Mouse (Mus musculus): ENCODE data around the gene Olfr749. TPM values are rescaled to one million over a fixed set of nuclear protein-coding genes. Genes with fewer than 3 reads are reported as not detected.

Olfr749 gene
- polyA plus RNA-seq, 1 experiment from 2014 or later: not detected

GRCm38 (mm10) chr14:50707073-50707472 is 37.8 kb downstream of the Olfr749 start, which contains the start of gene Olfr748:
Olfr748 (plus strand) TSS chr14:50707373.
- ATAC-seq: no peak
- WGBS: 63% methylated on average over 1 of the region's 1 CpGs
- Histone ChIP-seq H3K27ac (no peak within 1 kb of the TSS), H3K9me3 (replicated peaks) (no peaks in the 10 kb centered on the region), H3K4me3 (no peak within 1 kb of the TSS), H3K9ac (no peak within 1 kb of the TSS), H3K4me2 (no peak within 1 kb of the TSS), H3K27me3 (no peaks in the 10 kb centered on the region), H3K4me1 (no peaks in the 10 kb centered on the region), H3K36me3 (ENCODE audit: poor library complexity, severe bottlenecking) (no peaks in the 10 kb centered on the region)

- Histone ChIP-seq H3K4me1 (no peaks in the 10 kb centered on the region), H3K27me3 (no peaks in the 10 kb centered on the region), H3K9ac (no peak within 1 kb of the TSS), H3K4me2 (no peak within 1 kb of the TSS), H3K4me3 (no peak within 1 kb of the TSS), H3K9me3 (replicated peaks) (no peaks in the 10 kb centered on the region), H3K27ac (no peak within 1 kb of the TSS), H3K36me3 (ENCODE audit: poor library complexity, severe bottlenecking) (no peaks in the 10 kb centered on the region)
- ATAC-seq: no peak
- WGBS: 91% methylated on average over 3 of the region's 3 CpGs
Observed at GRCm38 (mm10) chr14:50693106-50693505, 51.8 kb downstream of the Olfr749 start, which contains the start of gene Olfr747. Olfr747 (minus strand) TSS chr14:50693206.

Other genes starting within 250 kb of the Olfr749 start
- gene Olfr742, start 241.5 kb downstream of the Olfr749 start, polyA plus RNA-seq (2015; fragmentation: Nextera tagmentation; extraction: Ambion mirVana): not detected in 2 replicates
- not detected in 2 replicates for gene Olfr743, start 223.3 kb downstream of the Olfr749 start, polyA plus RNA-seq (2015; fragmentation: Nextera tagmentation; extraction: Ambion mirVana)
- not detected in 2 replicates for gene Olfr744, start 130.2 kb downstream of the Olfr749 start, polyA plus RNA-seq (2015; fragmentation: Nextera tagmentation; extraction: Ambion mirVana)
- gene Olfr745, start 105.7 kb downstream of the Olfr749 start, polyA plus RNA-seq (2015; fragmentation: Nextera tagmentation; extraction: Ambion mirVana): not detected in 2 replicates
- not detected in 2 replicates for gene Olfr746, start 98.0 kb downstream of the Olfr749 start, polyA plus RNA-seq (2015; fragmentation: Nextera tagmentation; extraction: Ambion mirVana)
- gene Olfr747, start 51.9 kb downstream of the Olfr749 start, polyA plus RNA-seq (2015; fragmentation: Nextera tagmentation; extraction: Ambion mirVana): not detected in 2 replicates
- gene Olfr748, start 37.7 kb downstream of the Olfr749 start, polyA plus RNA-seq (2015; fragmentation: Nextera tagmentation; extraction: Ambion mirVana): not detected in 2 replicates
- 128 and 130 TPM in 2 replicates for gene Ttc5, start 40.4 kb upstream of the Olfr749 start, polyA plus RNA-seq (2015; fragmentation: Nextera tagmentation; extraction: Ambion mirVana)
- not detected in 2 replicates for gene Ccnb1ip1, start 62.6 kb upstream of the Olfr749 start, polyA plus RNA-seq (2015; fragmentation: Nextera tagmentation; extraction: Ambion mirVana)
- 65.0 and 67.2 TPM in 2 replicates for gene Parp2, start 62.7 kb upstream of the Olfr749 start, polyA plus RNA-seq (2015; fragmentation: Nextera tagmentation; extraction: Ambion mirVana)
- gene Tep1, start 125.5 kb upstream of the Olfr749 start, polyA plus RNA-seq (2015; fragmentation: Nextera tagmentation; extraction: Ambion mirVana): 1.9 and 3.5 TPM in 2 replicates
- gene Klhl33, start 152.4 kb upstream of the Olfr749 start, polyA plus RNA-seq (2015; fragmentation: Nextera tagmentation; extraction: Ambion mirVana): 0.12 and 0.29 TPM in 2 replicates
- 150 and 164 TPM in 2 replicates for gene Osgep, start 179.8 kb upstream of the Olfr749 start, polyA plus RNA-seq (2015; fragmentation: Nextera tagmentation; extraction: Ambion mirVana)
- 355 and 364 TPM in 2 replicates for gene Apex1, start 179.9 kb upstream of the Olfr749 start, polyA plus RNA-seq (2015; fragmentation: Nextera tagmentation; extraction: Ambion mirVana)
- 73.7 and 76.9 TPM in 2 replicates for gene Pip4p1, start 185.8 kb upstream of the Olfr749 start, polyA plus RNA-seq (2015; fragmentation: Nextera tagmentation; extraction: Ambion mirVana)
- 33.2 and 35.4 TPM in 2 replicates for gene Pnp, start 186.0 kb upstream of the Olfr749 start, polyA plus RNA-seq (2015; fragmentation: Nextera tagmentation; extraction: Ambion mirVana)
- not detected in 2 replicates for gene Gm49342, start 199.4 kb upstream of the Olfr749 start, polyA plus RNA-seq (2015; fragmentation: Nextera tagmentation; extraction: Ambion mirVana)
- 0.52 TPM in 1 of 2 replicates, not detected in the other for gene Pnp2, start 210.9 kb upstream of the Olfr749 start, polyA plus RNA-seq (2015; fragmentation: Nextera tagmentation; extraction: Ambion mirVana)